Mouse (Mus musculus) stomach, embryonic 16.5 days (tissue): Measurements from ENCODE around the gene Fam120a. TPM values are rescaled to one million over a fixed set of nuclear protein-coding genes. Genes with fewer than 3 reads are reported as not detected.

Experiments used
- ATAC-seq: fragments of 200-750 bp; cut with Nextera tagmentation; 2 replicates; pipeline ENCODE4 v1.8.0; 2017; ENCODE audit warnings: moderate number of reproducible peaks, moderate TSS enrichment; ENCODE audit not compliant: insufficient read depth, low FRiP score
- H3K27ac ChIP-seq: fragments of 300-500 bp; sonication (generic); 2 replicates; pipeline ENCODE4 v1.5.1; 2014; ENCODE audit warnings: low read length
- H3K27me3 ChIP-seq: fragments of 300-500 bp; sonication (generic); 2 replicates; pipeline ENCODE4 v1.6.1; 2014; ENCODE audit warnings: low read length, control low read depth, mixed read lengths; ENCODE audit not compliant: control insufficient read depth, insufficient read depth
- H3K36me3 ChIP-seq: fragments of 300-500 bp; sonication (generic); 2 replicates; pipeline ENCODE4 v1.6.1; 2014; ENCODE audit warnings: low read length; ENCODE audit not compliant: control insufficient read depth, insufficient read depth
- H3K4me1 ChIP-seq: fragments of 300-500 bp; sonication (generic); 2 replicates; pipeline ENCODE4 v1.6.1; 2014; ENCODE audit warnings: low read length, control low read depth, mixed read lengths; ENCODE audit not compliant: control insufficient read depth, insufficient read depth
- H3K4me2 ChIP-seq: fragments of 300-500 bp; sonication (generic); 2 replicates; pipeline ENCODE4 v1.6.1; 2014; ENCODE audit warnings: low read depth, low read length, mixed read lengths
- H3K4me3 ChIP-seq: fragments of 300-500 bp; sonication (generic); replicated peaks from 2 replicates; pipeline ENCODE4 v1.5.1; 2014; ENCODE audit warnings: mild to moderate bottlenecking, low read length
- H3K9ac ChIP-seq: fragments of 300-500 bp; sonication (generic); 2 replicates; pipeline ENCODE4 v1.6.1; 2014; ENCODE audit warnings: low read length
- H3K9me3 ChIP-seq: fragments of 300-500 bp; sonication (generic); replicated peaks from 2 replicates; pipeline ENCODE4 v1.6.1; 2016; ENCODE audit warnings: low read length, control low read depth; ENCODE audit not compliant: control insufficient read depth
- WGBS: fragments of 180-500 bp; shearing (Covaris S2); extraction: QIAGEN DNeasy Blood & Tissue Kit; methylation state at CpG from one replicate; pipeline ENCODE4 v1.1.7; 2014; 5-methylcytosine and 5-hydroxymethylcytosine counted together
- polyA plus RNA-seq: library from polyadenylated mRNA; unstranded; fragments of >200 nt; fragmentation: Nextera tagmentation; extraction: Ambion mirVana; gene quantifications from 2 replicates; pipeline ENCODE4 v1.2.1, GENCODE M21; 2015

Fam120a gene
- polyA plus RNA-seq, 1 experiment from 2014 or later: 27.8 TPM

DNA sequence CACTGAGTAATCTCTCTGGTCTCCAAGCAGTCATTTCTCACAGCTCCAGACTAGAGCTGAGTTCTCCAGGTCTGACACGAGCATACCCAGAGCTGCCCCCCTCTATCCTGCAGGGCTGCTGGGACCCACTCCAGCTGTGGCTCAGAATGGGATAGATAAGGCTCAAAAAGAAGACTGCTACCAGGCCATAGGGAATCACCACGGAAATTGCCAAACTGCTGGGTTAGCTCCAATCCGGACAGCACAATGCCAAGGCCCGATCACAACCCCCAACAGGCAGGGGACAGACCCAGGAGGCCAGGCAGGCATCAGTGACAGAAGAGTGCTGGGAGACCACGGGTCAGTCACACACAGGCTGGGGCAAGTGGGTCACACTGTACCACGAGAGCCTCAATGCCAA, 109.8 kb downstream of the Fam120a start:
- no peaks in the 10 kb centered on the region for H3K36me3 ChIP-seq
- H3K9ac ChIP-seq: peak overlapping the region; percentile 23; the same call in 1 of the 2 replicates
- no peaks in the 10 kb centered on the region for H3K27me3 ChIP-seq
- no peaks in the 10 kb centered on the region for H3K9me3 ChIP-seq
- peak overlapping the region; percentile 47 for H3K27ac ChIP-seq
- H3K4me3 ChIP-seq: no peak overlapping the region
- WGBS: 56% methylated on average over 6 of the region's 6 CpGs
- no peak overlapping the region for H3K4me2 ChIP-seq
- no peak for ATAC-seq
- H3K4me1 ChIP-seq: peaks cover 51% of the 10 kb centered on the region

DNA sequence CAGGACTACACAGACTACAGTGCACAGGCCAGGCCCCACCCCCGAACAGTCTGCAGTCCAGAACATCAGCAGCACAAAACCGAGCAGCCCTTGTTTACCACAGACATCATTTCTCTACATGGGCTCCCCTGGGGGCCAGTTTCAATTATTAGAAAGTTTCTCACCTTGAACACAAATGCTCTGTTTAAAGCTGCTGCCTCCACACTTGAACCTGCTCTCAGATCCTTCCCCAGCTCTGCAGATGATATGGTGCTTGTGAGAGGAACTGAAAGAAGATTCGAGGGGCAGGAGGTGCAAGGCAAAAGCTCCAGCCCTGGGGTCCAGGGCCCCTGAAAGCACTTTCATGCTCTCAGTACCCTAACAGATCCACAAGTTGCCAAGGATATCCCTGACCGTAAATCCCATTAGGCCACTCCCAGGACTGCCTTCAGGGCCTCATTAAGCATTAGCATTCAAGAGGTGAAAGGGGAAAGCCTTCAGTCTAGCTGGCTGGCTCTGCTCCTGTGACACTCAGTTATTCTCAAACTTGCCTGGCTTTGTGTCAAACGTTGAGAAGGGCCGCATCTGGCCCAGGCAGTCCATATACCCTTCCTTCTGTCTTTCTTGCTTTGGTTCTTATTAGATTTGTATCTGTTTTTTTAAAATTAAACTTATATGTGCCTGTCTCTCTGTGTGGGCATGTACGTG, 110.4 kb downstream of the Fam120a start:
- no peak for ATAC-seq
- H3K4me2 ChIP-seq: no peak overlapping the region
- no peaks in the 10 kb centered on the region for H3K27me3 ChIP-seq
- WGBS: 42% methylated on average over 7 of the region's 7 CpGs
- no peak overlapping the region for H3K4me3 ChIP-seq
- H3K36me3 ChIP-seq: no peaks in the 10 kb centered on the region
- peak overlapping the region; percentile 47 for H3K27ac ChIP-seq
- H3K4me1 ChIP-seq: peaks cover 56% of the 10 kb centered on the region
- peak overlapping the region; percentile 23; the same call in 1 of the 2 replicates for H3K9ac ChIP-seq
- H3K9me3 ChIP-seq: no peaks in the 10 kb centered on the region

DNA sequence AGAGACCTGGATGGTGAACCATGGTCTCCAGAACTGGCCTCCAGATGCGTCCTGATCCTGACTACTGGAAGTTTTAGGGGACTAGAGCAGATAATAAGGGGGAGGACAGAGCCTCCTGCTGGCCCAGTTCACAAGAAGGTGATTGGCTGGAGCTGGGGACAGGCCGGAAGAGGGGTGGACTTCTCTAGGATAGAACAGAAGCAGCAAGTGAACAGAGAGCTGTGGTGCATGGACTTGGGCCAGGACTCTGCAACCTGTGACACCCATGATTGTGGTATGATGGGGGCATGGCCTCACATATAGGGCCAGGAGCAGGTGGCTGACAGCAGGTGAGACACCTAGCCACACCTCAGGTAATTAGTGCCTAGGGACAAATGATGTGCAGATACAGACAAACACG, 113.9 kb downstream of the Fam120a start:
- H3K27ac ChIP-seq: peak overlapping the region; percentile 31; the same call in 1 of the 2 replicates
- H3K4me3 ChIP-seq: no peak overlapping the region
- no peak for ATAC-seq
- no peak overlapping the region for H3K9ac ChIP-seq
- H3K9me3 ChIP-seq: no peaks in the 10 kb centered on the region
- WGBS: 48% methylated on average over 3 of the region's 3 CpGs
- no peak overlapping the region for H3K4me2 ChIP-seq
- no peaks in the 10 kb centered on the region for H3K27me3 ChIP-seq
- peaks cover 59% of the 10 kb centered on the region for H3K4me1 ChIP-seq
- H3K36me3 ChIP-seq: no peaks in the 10 kb centered on the region

DNA sequence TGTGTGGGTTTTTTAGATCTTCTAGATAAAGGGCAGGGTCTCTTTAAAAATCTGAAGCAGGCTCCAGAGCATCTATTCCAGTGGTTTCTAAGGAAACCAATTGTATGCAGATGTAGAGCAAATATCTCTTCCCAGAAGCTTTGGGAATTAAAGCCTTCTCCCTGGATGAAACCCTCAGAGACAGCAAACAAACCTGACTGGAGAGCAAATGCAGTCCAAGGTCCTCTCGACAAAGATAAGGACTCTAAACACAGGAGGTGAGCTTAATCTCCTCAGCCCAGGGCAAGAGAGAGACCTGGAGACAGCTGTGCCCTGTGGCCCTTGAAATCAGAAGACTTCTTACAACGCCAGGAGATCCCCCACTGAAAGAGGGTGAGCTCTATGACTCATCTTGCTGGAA, 114.3 kb downstream of the Fam120a start:
- no peak overlapping the region for H3K9ac ChIP-seq
- H3K4me3 ChIP-seq: no peak overlapping the region
- H3K4me1 ChIP-seq: peaks cover 56% of the 10 kb centered on the region
- no peaks in the 10 kb centered on the region for H3K9me3 ChIP-seq
- no peaks in the 10 kb centered on the region for H3K36me3 ChIP-seq
- 17% methylated on average over 2 of the region's 2 CpGs for WGBS
- no peaks in the 10 kb centered on the region for H3K27me3 ChIP-seq
- no peak for ATAC-seq
- no peak overlapping the region for H3K4me2 ChIP-seq
- peak overlapping the region; percentile 31 for H3K27ac ChIP-seq

DNA sequence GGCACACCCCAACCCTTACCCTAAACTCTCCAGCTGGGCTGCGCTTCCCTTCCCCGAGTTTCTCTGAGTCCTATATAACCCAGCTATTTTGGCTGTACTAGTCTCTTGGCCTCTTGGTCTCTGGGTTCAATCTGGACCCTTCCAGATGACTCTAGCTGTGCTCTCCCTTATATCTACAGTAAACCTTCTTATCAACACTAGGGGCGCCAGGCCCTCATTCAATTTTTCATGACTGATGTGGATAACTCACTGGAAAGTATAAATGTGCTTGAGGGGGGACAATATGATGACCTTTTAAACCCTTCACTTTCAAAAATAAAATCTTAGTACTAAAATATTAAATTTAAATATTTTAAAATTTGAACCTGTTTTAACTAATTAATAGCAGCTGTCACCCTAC, 115.0 kb downstream of the Fam120a start:
- no peak overlapping the region for H3K4me2 ChIP-seq
- no peaks in the 10 kb centered on the region for H3K36me3 ChIP-seq
- WGBS: 46% methylated on average over 3 of the region's 3 CpGs
- no peaks in the 10 kb centered on the region for H3K27me3 ChIP-seq
- H3K4me3 ChIP-seq: no peak overlapping the region
- no peak for ATAC-seq
- no peaks in the 10 kb centered on the region for H3K9me3 ChIP-seq
- H3K4me1 ChIP-seq: peaks cover 52% of the 10 kb centered on the region
- H3K9ac ChIP-seq: no peak overlapping the region
- H3K27ac ChIP-seq: no peak overlapping the region; the same call in 1 of the 2 replicates

DNA sequence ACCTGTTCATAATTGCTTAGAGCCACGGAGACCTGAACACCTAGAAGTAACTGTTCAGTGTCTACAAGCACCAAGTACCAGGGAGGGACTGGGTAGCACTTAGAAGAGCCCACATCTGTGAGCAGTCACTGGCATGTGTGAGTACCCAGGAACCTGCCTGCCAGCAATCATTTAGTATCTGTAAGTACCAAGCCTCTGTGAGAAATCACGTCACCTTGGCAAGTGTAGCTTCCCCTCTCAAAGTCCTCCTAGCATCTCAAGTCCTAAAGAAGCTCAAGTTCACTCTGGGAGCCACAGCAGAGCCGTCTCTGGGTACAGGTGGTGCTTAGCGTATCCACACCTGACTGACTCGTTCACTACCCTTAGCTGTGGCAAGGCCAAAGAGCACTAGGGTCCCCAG, 116.1 kb downstream of the Fam120a start:
- no peaks in the 10 kb centered on the region for H3K9me3 ChIP-seq
- no peak overlapping the region for H3K27ac ChIP-seq
- no peak for ATAC-seq
- H3K4me2 ChIP-seq: no peak overlapping the region
- H3K4me3 ChIP-seq: no peak overlapping the region
- H3K27me3 ChIP-seq: no peaks in the 10 kb centered on the region
- H3K9ac ChIP-seq: no peak overlapping the region
- WGBS: 79% methylated on average over 5 of the region's 5 CpGs
- H3K4me1 ChIP-seq: peaks cover 41% of the 10 kb centered on the region
- no peaks in the 10 kb centered on the region for H3K36me3 ChIP-seq

DNA sequence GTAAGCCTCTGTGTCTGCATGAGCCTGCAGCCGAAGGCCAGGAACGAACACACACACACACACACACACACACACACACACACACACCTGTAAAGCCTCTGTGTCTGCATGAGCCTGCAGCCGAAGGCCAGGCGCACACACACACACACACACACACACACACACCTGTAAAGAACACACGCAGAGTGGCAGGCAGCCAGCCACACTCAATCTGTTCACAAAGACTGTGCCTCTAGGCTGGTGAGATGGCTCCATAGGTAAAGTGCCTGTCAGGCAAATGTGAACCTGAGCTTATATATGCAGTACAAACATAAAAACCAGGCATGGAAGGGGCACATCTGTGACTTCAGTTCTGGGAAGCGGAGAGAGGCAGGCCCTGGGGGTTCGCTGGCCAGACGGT, 117.0 kb downstream of the Fam120a start:
- ATAC-seq: no peak
- no peak overlapping the region for H3K27ac ChIP-seq
- WGBS: 74% methylated on average over 8 of the region's 8 CpGs
- no peak overlapping the region for H3K4me2 ChIP-seq
- H3K27me3 ChIP-seq: no peaks in the 10 kb centered on the region
- H3K4me1 ChIP-seq: peaks cover 35% of the 10 kb centered on the region
- H3K9ac ChIP-seq: no peak overlapping the region
- H3K4me3 ChIP-seq: no peak overlapping the region
- H3K36me3 ChIP-seq: no peaks in the 10 kb centered on the region
- no peaks in the 10 kb centered on the region for H3K9me3 ChIP-seq

DNA sequence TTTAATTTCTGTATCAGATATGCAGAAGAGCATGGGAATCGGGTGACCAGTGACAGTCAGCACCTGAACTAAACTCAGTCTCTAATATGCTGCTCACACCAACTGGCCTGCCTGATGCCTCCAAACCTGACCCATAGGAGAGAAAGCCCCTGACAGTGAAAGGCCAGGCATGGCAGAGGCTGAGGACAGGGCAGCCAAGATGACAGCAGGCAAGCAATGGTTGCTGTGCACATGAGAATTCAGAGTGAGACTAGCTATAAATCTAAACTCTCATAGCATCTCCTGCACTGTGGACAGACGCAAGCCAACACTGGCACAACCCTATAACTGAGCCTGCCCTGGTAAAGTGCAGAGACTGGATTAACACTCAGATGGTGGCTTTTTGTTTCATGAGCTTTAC, 117.5 kb downstream of the Fam120a start:
- no peak for ATAC-seq
- WGBS: 75% methylated on average over 2 of the region's 2 CpGs
- H3K4me2 ChIP-seq: no peak overlapping the region

DNA sequence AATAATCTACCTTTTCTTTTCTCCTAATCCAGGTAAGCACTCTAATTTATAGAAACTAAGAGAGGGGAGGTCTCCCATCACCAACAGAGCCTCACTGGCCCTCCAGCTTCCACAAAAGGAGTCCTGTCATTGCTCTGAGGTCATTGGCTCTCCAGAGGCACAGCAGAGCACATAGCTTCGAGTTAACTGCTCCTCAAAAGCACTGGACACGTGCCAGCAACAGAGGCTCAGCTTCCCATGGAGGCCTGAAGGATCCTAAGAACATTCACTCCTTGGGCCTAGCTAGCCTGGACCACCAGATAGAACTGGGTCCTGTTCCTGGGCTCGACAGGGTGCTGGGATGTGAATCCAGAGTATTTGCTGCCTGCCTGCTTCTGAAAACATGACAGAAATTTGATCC, 118.7 kb downstream of the Fam120a start:
- peak; percentile 42; the same call in 1 of the 2 replicates for ATAC-seq
- H3K27ac ChIP-seq: peak overlapping the region; percentile 38; the same call in 1 of the 2 replicates
- H3K4me1 ChIP-seq: peaks cover 28% of the 10 kb centered on the region
- H3K36me3 ChIP-seq: no peaks in the 10 kb centered on the region
- no peak overlapping the region for H3K4me3 ChIP-seq
- 27% methylated on average over 3 of the region's 3 CpGs for WGBS
- no peak overlapping the region for H3K4me2 ChIP-seq
- no peaks in the 10 kb centered on the region for H3K27me3 ChIP-seq
- no peak overlapping the region; the same call in 1 of the 2 replicates for H3K9ac ChIP-seq
- H3K9me3 ChIP-seq: no peaks in the 10 kb centered on the region

More for the DNA sequence above, 117.5 kb downstream of the Fam120a start:
- Histone ChIP-seq H3K36me3 (no peaks in the 10 kb centered on the region), H3K9ac (no peak overlapping the region), H3K27ac (no peak overlapping the region), H3K4me1 (peaks cover 35% of the 10 kb centered on the region), H3K9me3 (no peaks in the 10 kb centered on the region), H3K27me3 (no peaks in the 10 kb centered on the region), H3K4me3 (no peak overlapping the region)
